9 mouse cellular contexts compared by ENCODE assay signal in the genomic region with DNA sequence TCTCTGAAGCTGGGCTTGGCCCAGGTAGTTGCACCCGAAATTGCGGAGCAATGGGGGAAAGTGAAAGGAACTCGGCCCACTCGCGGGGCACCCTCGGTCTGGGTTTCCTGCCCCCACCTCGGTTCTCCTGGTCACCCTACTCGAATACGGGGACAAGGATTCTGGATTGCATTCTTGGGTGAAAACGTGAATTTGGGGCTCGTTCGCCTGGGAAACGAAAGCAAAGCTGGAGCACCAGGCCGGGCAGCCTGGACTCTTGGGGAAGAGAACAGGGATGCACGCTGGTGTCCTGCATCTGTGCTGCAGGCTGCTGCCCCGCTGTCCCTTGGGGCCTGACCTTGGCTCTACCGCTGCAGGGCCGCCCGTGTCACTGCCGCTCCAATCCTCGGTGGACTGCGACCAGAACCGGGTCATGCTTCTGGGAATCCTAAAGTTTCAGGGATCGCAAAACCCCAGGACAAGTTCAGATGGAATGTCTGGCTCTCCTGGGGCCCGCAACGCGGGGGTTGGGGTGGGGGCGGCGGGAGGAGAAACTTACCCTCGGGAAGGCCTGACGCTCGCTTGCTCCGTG. TPM values are rescaled to one million over a fixed set of nuclear protein-coding genes. Genes with fewer than 3 reads are reported as not detected.
A peak's percentile ranks its signal among the peaks of the same experiment; 100 is the strongest.
DNase-seq lines count a peak whose midpoint lies in the region; ATAC-seq and TF ChIP-seq lines count a peak whose summit lies in the region.
"Had no signal": no experiment of that assay in that cellular context is flagged by ENCODE, and none has a peak within 500 bp of the region (broad histone marks: within the 10 kb centered on the region; RNA-seq: fewer than 3 reads in every experiment).

No protein-coding gene starts in this region.

- WGBS in liver, adult 2 months, result 2% methylated on average over 33 of the region's 33 CpGs
- 2% methylated on average over 33 of the region's 33 CpGs for WGBS in heart, postnatal 0 days
- WGBS in neural tube, embryonic 11.5 days, result under 1% methylated on average over 33 of the region's 33 CpGs

- H3K79me2 ChIP-seq in liver, adult 2 months (ENCODE audit: control insufficient read depth, insufficient read depth, low read length), result no peaks in the 10 kb centered on the region

- peaks cover 24% of the 10 kb centered on the region for H3K27me3 ChIP-seq in liver, adult 2 months (ENCODE audit: control insufficient read depth, insufficient read depth, low read length)
- H3K27me3 ChIP-seq in heart, postnatal 0 days (ENCODE audit: control insufficient read depth, insufficient read depth, low read length), result peaks cover 20% of the 10 kb centered on the region; the same call in 1 of the 2 replicates
- H3K27me3 ChIP-seq in neural tube, embryonic 11.5 days (ENCODE audit: control insufficient read depth, insufficient read depth, low read length), result peaks cover 90% of the 10 kb centered on the region

- no peaks in the 10 kb centered on the region for H3K4me1 ChIP-seq in liver, adult 2 months (ENCODE audit: control insufficient read depth, insufficient read depth, low read length)
- peaks cover 6% of the 10 kb centered on the region; the same call in 1 of the 2 replicates for H3K4me1 ChIP-seq in heart, postnatal 0 days (ENCODE audit: control insufficient read depth, insufficient read depth)
- no peaks in the 10 kb centered on the region for H3K4me1 ChIP-seq in neural tube, embryonic 11.5 days (ENCODE audit: control insufficient read depth, insufficient read depth, low read length)
- H3K4me1 ChIP-seq: neural tube, embryonic 13.5 days had no signal

- TF ChIP-seq POLR2A in liver, adult 2 months (IDR thresholded peaks at IDR 0.05; ENCODE audit: extremely low read depth, insufficient read depth, low read length), result no peak

- no peaks in the 10 kb centered on the region for H3K36me3 ChIP-seq in liver, adult 2 months (ENCODE audit: control insufficient read depth, insufficient read depth, low read length)
- H3K36me3 ChIP-seq in heart, postnatal 0 days (replicated peaks; ENCODE audit: control insufficient read depth, insufficient read depth, low read length), result no peaks in the 10 kb centered on the region
- H3K36me3 ChIP-seq in neural tube, embryonic 11.5 days (ENCODE audit: control insufficient read depth, insufficient read depth, low read length), result no peaks in the 10 kb centered on the region
- H3K36me3 ChIP-seq: neural tube, embryonic 13.5 days had no signal

- no peak overlapping the region for H3K27ac ChIP-seq in liver, adult 2 months (replicated peaks; ENCODE audit: insufficient read depth, low read depth, low read length)
- H3K27ac ChIP-seq in heart, postnatal 0 days (ENCODE audit: low read depth), result peak overlapping the region; percentile 79
- no peak overlapping the region for H3K27ac ChIP-seq in neural tube, embryonic 11.5 days (ENCODE audit: low read depth, low read length)
- H3K27ac ChIP-seq: neural tube, embryonic 13.5 days had no signal

- no peak for TF ChIP-seq EP300 in heart, postnatal 0 days (IDR thresholded peaks at IDR 0.05; ENCODE audit: low read depth)

- TF ChIP-seq CTCF in liver, adult 2 months (IDR thresholded peaks at IDR 0.05; ENCODE audit: low read depth, low read length), result no peak
- no peak for TF ChIP-seq CTCF in heart, postnatal 0 days (IDR thresholded peaks at IDR 0.05; ENCODE audit: low read depth)

- H3K4me3 ChIP-seq in liver, adult 2 months (ENCODE audit: insufficient read depth, low read depth, low read length), result peak overlapping the region; percentile 2; the same call in 1 of the 2 replicates
- H3K4me3 ChIP-seq in heart, postnatal 0 days (ENCODE audit: low read depth, low read length), result peak overlapping the region; percentile 59
- H3K4me3 ChIP-seq in neural tube, embryonic 11.5 days (ENCODE audit: low read depth, low read length), result no peak overlapping the region
- H3K4me3 ChIP-seq: neural tube, embryonic 13.5 days had no signal

- no peaks in the 10 kb centered on the region for H3K9me3 ChIP-seq in heart, postnatal 0 days (replicated peaks; ENCODE audit: control insufficient read depth, low read length)
- H3K9me3 ChIP-seq in neural tube, embryonic 11.5 days (ENCODE audit: control insufficient read depth, low read length), result no peaks in the 10 kb centered on the region
- H3K9me3 ChIP-seq: neural tube, embryonic 13.5 days had no signal

- DNase-seq in liver, adult 2 months (ENCODE audit: extremely low read depth, low read depth, low spot score), result no peak
- DNase-seq in liver (no peak), MN1 (ENCODE audit: low spot score) (no peak)
- DNase-seq in embryo, embryonic 10.5 days (ENCODE audit: low spot score), result peak; percentile 53
- DNase-seq in heart, postnatal 0 days (ENCODE audit: low spot score), result peak; percentile 43
- peak; percentile 45 for DNase-seq in neural tube, embryonic 11.5 days (ENCODE audit: low spot score)
- no peak for DNase-seq in ovary, postnatal 36 days (ENCODE audit: low spot score)
- DNase-seq in cerebellum, adult 8-10 months, result no peak

- peak; percentile 40 for ATAC-seq in heart, postnatal 0 days (ENCODE audit: insufficient read depth, low read depth)
- ATAC-seq in neural tube, embryonic 11.5 days (ENCODE audit: insufficient read depth, low FRiP score, low TSS enrichment), result no peak

- H3K9ac ChIP-seq in liver, adult 2 months (ENCODE audit: low read depth, low read length), result no peak overlapping the region
- peak overlapping the region; percentile 78 for H3K9ac ChIP-seq in heart, postnatal 0 days (replicated peaks; ENCODE audit: low read depth, low read length)
- no peak overlapping the region for H3K9ac ChIP-seq in neural tube, embryonic 11.5 days (ENCODE audit: low read length)
- H3K9ac ChIP-seq: neural tube, embryonic 13.5 days had no signal

- peak overlapping the region; percentile 75 for H3K4me2 ChIP-seq in heart, postnatal 0 days (ENCODE audit: low read depth, low read length)
- no peak overlapping the region for H3K4me2 ChIP-seq in neural tube, embryonic 11.5 days (ENCODE audit: low read depth)
- H3K4me2 ChIP-seq: neural tube, embryonic 13.5 days had no signal

RNA-seq across cellular contexts. Expression of a gene that starts 1.2 kb away (rescaled TPM):
- total RNA-seq in liver, adult 2 months (2014; rRNA removed), result not detected in 2 replicates
- not detected in 2 replicates for polyA plus RNA-seq in liver, adult 2 months (2012; rRNA removed)
- total RNA-seq in heart, postnatal 0 days (2014; rRNA removed; ENCODE audit: low replicate concordance), result 17.3 and 22.8 TPM in 2 replicates
- 29.2 and 31.1 TPM in 2 replicates for polyA plus RNA-seq in heart, postnatal 0 days (2015; fragmentation: Nextera tagmentation; extraction: Ambion mirVana)
- 0.15 and 0.45 TPM in 2 replicates for polyA plus RNA-seq in neural tube, embryonic 11.5 days (2014; fragmentation: Nextera tagmentation; extraction: Ambion mirVana)

Comparison
In these comparisons a context has a peak if more than half of its experiments do, and no peak if none do; other contexts are left out.
1. DNase-seq: peak in embryo, embryonic 10.5 days (single experiment), heart, postnatal 0 days (single experiment) and neural tube, embryonic 11.5 days (single experiment); none in liver, adult 2 months (single experiment), liver (single experiment), ovary, postnatal 36 days (single experiment), MN1 (single experiment) and cerebellum, adult 8-10 months (single experiment).
2. RNA of a gene that starts 1.2 kb away (polyA plus RNA-seq): 29.2 to 31.1 TPM in heart, postnatal 0 days; 0.15 to 0.45 TPM in neural tube, embryonic 11.5 days and not detected in liver, adult 2 months; every median in the first group is over 10 times any median in the second.